Mouse (Mus musculus) ES-CJ7 (cell line): ENCODE measurements around the gene Tef.

ENCODE experiments used
- DNase-seq: peaks from one replicate; pipeline ENCODE4 v3.0.0; 2011; ENCODE audit warnings: low read depth, low spot score

The Tef gene

DNA sequence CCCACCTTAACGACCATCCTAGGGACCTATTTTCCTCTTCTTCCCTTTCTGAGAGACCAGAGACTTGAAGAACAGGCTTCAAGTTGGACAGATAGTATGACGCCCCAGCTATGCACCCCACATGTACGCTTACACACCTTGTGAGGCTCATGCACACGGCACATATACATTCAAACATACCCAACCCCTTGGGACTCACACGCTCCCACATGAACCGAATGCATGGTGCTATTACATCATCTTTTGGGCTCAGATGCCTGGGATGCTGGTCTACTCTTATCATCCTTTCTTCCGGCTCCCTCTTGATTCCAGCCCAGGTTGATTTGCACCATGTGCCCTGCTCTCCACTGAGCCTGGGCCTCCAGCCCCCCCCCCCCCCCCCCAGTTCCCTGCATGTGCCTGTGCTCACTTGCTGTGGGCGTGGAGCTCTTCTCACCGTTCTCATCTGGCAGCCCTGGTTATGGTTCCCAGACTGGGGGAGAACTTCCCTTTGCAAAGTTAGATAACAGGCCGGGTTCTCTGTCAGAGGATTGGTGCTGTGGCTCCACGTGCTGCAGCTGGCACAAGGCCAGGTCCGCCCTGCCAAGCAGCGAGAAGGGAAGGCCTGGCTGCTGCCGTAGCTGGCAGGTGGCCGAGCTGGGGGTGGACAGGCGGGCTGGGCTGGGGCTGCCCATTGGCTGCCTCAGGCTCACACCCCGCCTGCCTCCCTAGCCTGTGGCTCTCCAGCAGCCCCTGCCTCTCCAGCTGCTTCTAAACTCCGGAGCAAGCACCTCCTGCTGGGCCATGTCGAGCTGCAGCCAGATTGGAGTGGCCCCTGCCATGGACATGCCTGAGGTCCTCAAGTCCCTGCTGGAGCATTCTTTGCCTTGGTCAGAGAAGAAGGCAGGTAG lies at the start of gene Tef:
Tef (plus strand) TSS at position 421 of the 890 bp plus-strand sequence.
- DNase-seq: peak; percentile 20

DNA sequence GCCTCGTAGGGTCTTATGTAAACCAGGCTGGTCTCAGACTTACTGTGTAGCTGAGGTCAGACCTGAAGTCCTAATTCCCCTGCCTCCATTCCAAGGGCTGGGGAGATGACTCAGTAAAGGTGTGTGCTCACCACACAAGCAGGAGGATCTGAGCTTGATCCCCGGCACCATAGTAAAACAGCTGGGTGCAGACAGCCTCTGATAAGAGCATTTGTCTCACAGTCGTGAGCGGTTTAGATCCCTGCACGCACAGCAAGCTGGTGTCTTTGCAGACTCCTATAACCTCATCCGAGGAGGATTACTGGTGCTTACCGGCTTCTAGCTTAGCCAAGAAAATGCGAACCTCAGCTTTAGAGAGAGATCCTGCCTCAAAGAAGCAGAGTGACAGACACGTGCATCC lies 48.6 kb upstream of the Tef start:
- DNase-seq: no peak

DNA sequence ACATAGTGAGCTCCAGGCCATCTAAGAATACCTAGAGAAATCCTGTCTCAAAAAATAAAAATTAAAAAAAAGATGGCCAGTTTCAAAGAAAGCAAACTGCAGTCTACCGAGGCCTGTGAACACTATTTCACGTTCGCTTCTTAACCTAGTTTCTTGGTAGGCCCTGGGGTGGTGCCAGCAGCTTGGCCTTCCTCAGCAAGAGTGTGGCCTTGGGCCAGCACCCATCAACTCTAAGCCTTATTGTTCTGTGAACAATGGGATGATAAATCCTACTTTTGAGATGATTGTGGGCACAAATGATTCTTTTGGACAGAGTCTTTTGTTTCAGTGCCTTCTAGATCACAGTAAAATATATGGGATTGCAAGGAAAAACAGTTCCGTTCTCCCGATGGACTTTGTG lies 43.5 kb upstream of the Tef start:
- DNase-seq: no peak

DNA sequence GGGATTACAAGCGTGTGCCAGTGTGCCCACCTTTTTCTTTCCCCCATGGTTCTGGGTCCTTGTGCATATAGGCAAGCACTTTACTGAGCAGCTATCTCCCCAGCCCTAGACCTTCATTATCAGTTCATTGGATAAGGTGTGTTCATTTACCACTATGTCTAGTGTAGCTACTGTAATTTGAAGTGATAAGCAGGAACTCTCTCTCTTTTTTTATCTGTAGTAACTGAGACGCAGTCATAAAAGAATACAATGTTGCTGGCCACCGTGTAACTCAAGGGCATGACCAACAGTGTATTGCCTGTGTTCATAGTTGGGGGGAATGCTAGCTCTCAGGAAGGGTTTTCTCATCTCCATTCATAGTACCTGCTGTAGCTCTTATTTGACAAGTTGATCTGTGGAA lies 42.7 kb upstream of the Tef start:
- DNase-seq: no peak

DNA sequence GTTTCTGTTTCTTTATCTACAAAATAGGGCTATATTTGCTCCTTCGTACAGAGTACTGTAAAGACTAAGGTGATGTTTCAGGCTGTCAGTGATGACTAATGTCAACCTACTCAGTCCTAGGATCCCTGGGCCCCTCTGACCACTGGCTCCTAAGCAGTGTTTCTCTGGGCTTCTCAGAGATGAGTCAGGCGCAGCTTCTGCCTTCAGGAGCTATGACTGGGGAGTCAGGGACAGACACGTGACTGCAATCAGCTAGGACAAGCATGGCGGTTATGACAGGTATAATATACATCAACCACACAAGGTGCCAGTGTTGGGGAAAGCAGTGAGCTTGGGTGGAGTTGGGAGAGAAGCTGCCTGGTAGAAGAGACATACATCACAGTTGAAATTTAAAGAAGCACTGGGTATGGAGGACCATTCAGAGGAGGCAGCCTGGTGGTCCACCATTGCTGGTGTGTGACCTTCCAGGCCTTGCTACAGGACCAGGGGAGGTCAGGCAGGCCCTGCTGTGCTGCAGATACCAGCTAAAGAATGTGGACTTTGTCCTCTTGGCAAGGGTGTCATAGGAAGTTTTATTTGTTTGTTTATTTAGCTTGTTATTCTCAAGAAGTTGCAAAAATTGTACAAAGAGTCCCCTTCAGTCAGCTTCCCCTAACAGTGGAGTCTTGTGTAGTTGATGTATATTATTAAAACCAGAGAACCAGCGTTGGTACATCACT lies 41.7 kb upstream of the Tef start:
- DNase-seq: no peak

DNA sequence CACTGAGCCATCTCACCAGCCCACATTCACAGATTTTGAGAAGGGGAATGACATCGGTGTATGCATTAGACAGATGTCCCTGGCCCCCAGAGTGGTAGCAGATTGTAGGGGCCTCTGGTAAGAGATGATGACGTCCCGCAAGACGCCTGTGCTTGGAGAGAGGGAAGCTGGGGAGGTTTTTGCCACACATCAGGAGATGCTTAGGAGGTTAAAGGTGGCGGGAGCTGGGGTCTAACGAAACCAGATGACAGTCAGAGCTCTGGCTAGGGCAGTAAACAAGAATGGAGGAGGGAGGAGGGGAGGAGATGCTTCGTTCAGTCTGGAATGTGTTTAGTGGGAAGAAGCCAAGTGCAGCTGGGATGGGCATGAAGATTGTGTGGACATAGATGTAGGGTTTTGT lies 40.8 kb upstream of the Tef start:
- no peak for DNase-seq

DNA sequence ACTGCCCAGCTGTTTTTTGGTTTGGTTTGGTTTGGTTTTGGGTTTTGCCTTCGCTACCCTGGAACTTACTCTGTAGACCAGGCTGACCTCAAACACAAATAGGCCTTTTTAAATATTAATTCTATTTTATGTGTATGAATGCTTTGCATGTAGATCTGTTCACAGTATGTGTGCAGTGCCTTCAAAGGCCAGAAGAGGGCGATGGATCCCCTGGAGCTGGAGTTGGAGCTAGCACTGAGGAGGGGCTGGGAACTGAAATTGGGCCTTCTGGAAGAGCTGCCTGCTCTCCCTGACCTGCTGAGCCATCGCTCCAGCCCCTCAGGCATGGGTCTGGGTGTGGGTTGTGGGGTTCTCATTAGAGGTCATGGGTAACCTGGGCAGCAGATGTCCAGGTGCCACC lies 40.3 kb upstream of the Tef start:
- DNase-seq: peak; percentile 34

DNA sequence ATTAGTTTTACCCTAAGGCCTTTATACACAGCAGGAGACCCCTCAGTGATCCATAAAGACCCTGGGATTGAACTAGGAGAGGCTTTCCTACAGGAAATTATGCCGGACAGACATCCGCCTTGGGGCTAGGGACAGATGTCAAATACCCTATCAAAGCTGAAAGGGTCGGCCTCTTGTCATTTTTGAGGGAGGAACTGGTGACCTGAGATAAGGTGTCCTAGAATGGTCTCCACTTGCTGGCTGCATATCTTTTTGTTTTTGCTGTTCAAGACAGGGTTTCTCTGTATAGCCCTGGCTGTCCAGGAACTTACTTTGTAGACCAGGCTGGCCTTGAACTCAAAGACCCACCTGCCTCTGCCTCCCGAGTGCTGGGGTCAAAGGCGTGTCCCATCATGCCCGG lies 37.6 kb upstream of the Tef start:
- no peak for DNase-seq

DNA sequence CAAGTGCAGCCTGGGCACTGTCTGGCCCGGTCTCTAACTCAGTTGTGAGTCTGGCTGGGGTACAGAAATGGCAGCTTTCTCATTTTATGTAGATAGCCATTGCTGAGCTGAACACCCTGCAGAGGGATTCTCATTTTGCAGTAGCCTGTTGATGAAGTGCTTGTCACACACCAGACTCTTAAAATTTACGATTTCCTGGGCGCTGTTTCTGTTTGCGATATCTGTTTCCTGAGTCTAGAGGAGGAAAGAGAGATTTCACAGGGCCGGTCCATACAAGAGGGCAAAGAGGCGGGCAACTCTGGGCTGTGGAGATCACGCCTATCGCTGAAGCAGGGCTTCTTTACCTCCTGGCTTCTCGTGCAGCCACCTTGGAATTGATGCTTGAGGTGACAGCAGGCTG lies 36.6 kb upstream of the Tef start:
- no peak for DNase-seq

DNA sequence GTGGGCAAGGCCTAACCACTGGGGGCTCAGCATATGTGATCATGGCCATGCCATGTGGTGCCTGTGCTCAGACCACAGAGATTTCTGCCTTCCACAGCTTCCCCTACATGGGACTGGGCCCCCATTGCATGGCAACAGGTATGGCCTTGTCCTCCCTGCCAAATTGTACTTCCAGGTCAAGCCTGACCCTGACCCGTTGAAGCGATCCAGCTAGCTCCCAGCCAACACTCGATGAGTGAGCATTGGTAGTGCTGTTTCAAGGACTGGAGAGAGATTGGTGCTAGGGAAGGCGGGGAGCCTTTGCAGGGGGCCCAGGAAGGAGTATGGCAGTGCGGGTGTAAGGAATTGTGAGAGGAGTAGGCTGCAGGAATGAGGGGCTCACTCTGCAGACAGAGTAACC lies 35.8 kb upstream of the Tef start:
- no peak for DNase-seq

DNA sequence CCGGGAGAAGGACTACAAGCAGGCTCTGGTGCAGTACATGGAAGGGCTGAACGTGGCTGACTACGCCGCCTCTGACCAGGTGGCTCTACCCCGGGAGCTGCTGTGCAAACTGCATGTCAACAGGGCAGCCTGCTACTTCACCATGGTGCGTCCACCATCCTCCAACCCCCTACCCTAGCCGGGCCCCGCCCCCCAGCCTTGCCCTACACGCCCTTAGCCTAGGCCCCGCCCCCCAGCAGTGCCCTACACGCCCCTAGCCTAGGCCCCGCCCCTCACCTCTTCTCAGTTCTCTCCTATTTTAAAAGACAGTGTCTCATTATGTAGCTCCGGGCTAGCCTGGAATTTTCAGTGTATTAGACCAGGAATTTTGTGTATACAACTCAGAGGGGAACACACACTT lies 33.2 kb upstream of the Tef start:
- DNase-seq: peak; percentile 79

DNA sequence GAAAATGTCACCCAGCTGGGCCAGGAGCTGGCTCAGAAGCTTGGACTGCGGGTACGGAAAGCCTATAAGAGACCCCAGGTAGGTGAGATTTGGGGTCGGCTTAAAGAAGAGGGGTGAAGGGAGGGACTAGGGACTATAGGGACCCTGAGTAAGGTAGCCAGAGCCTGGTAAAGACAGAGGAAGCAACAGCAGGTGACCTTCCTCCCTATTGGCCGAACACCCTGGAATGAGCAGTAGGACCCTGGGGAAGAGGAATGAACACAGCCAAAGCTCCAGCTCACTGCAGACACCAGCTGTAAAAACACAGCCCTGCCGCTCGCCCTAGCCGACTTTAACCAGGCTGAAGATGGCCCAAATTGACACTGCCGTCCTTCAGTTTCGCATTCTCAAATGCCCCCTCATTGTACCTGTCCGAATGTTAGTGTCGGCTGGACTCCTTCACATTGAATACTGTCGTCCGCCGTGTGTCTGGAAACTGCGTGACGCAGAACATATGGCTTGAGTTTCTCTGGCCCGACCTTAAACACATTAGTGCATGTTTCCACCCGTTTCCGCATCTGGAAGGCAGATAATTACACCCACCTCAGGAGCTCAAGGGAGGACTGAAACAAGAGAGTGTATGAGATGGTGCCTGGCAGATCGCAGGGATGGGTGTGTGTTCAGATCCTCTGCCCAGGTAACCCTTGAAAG lies 29.6 kb upstream of the Tef start:
- DNase-seq: no peak

DNA sequence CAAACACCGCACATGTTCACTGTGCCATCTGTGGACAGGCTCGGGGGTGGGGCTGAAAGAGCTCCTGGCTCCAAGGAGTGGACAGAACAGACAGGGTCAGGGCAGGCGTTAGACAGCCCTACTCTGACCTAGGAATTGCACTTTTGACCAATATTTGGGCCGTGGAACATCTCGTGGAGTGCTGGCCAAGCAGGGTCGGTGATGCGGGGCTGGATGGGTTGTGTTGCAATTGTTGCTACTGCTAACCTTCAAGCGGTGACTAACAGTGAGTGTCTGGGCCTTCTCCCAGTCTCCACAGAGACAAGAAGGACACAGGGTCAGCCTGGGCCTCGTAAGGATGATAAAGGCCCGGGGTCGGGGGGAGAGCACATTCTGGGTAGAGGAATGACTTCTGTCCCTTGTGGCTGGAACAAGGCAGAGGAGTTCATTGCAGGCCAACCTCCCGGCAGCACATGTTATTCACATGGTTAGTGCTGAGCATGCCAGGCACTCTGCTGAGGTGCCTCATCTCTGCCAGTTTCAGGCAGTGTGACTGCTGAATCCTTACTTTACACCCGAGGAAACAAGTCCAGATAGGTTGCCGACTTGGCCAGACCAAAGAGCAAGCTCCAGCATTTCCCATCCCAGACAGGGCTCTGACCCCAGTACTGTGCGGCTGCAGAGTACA lies 27.6 kb upstream of the Tef start:
- no peak for DNase-seq

DNA sequence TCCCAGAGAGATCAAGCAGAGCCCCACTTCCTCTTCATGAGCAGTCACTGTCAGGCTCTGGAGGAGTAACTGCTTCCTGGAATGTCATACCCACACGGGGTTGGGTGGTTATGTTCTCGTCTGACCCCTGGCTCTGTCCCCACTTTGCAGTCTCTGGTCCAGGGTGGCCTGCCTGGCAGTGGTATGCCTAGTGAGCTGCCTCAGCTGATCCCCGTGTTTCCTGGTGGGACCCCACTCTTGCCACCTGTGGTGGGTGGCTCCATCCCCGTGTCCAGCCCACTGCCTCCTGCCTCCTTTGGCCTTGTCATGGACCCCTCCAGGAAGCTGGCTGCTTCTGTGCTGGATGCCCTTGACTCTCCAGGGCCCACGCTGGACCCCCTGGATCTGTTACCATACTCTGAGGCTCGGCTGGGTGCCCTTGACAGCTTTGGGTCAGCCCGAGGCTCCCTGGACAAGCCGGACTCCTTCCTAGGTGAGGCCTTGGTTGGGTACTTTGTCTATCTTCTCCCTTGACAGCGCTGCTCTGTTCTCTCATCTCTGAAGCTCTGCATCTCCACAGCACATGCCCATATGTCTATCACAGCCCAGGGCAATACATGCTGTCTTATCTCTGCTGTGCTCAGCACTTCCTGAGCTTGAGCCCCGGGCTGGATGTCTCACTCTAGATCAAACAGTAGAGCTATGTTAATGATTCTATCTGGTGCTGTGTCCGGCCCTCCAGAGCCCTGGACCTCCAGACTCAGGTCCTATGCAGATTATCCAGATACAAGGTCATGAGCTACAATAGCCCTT lies 25.4 kb upstream of the Tef start:
- no peak for DNase-seq

DNA sequence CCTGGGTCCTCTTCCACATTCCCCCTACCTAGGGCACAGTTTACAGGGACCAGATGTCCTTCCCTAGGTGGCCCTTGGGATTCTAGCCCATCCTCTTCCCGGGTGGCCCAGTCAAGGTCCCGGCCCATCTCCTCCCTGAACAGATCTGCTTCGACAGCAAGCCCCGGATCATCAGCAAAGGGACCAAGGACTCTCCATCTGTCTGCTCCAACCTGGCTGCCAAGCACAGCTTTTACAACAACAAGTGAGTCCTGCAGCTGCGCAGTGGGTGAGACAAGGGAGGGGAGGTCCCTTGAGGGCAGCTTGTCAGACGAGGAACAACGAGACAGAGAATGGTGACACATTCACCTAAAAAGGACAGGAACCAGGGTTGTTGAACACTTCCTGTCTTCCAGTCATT lies 20.4 kb upstream of the Tef start:
- no peak for DNase-seq

DNA sequence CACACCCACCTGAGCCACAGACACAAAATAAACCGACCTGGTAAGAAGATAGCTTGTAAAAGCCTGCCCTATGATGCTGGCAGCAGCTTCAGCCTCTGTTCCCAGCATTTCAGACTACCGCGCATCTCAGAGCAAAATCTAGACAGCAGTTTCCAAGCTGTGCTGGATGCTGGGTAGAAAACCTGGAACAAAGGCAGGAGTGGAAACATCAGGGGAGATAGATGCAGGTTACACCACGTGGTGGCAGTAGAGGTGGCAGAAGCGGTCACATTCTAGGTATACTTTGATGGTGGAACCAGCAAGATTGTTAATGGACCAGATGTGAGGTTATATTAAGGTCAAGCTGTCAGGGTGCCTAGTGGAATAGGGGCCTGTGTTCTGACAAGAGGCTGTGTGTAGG lies 17.5 kb upstream of the Tef start:
- peak; percentile 58 for DNase-seq

DNA sequence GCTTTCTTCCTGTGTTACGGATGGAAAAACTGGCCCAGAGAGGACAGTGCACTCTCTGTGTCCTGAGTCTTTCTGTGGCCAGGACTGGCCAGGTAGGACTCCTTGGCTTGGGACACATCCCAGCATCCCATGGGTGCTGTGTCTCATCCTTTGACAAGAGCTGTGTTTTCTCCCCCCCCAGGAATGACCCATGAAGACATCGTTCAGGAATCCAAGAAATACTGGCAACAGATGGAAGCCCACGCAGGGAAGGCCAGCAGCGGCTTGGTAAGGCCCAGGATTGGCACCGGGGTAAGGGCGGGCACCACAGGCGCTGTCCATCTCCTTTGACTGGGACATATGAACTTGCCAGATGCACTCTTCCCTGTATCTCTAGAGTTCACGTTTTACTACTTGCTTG lies 16.5 kb upstream of the Tef start:
- DNase-seq: no peak

DNA sequence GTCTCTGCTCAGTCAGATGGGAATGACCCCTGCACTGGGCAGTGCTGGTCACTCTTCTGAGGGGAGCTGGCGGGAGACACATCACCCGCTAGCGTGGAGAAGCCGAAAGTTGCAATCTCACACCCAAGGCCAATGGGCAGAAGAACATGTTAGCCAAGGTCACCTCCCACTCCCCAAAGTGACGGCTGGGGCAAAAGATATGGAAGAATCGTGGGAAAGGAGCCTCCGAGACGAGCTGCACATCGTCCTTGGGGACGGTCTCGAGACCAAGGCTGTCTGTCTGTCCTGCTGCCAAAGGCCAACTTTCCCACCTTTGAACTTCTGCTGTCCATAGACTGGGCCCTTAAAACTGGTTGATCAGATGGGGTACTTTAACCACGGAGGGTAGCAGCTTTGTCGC lies 14.7 kb upstream of the Tef start:
- no peak for DNase-seq

DNA sequence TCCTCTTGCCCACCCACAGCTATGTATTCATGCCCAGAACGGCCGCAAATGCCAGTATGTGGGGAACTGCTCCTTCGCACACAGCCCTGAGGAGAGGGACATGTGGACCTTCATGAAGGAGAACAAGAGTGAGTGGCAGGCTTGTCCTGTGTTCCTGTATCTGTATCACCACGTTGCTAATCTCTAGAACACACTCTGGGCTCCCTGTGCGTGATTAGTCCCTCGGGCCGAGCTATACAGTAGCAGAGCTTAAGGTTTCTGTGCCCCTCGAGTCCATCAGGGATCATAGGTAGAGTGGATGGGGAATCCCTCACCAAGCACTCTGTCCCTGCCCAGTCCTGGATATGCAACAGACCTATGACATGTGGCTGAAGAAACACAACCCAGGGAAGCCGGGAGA lies 9.8 kb upstream of the Tef start:
- DNase-seq: no peak

DNA sequence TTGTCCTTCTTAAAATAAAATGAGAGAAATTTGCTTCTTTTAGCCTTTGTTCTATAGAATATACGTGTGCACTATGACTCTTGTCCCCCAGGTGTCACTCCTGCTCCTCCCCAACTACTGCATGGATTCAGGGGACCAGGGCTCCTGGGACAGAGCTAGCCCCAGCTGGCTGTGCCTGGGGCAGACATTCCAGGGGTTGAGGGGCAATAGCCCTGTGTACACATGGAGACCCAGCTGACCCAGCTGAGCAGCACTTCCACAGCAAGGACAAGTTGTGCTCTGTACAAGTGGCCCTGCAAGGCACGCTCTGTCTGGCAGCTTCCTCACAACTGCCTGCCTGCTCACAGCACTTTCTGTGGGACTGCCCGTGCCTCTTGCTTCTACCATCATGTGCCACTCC lies 6.0 kb upstream of the Tef start:
- no peak for DNase-seq

DNA sequence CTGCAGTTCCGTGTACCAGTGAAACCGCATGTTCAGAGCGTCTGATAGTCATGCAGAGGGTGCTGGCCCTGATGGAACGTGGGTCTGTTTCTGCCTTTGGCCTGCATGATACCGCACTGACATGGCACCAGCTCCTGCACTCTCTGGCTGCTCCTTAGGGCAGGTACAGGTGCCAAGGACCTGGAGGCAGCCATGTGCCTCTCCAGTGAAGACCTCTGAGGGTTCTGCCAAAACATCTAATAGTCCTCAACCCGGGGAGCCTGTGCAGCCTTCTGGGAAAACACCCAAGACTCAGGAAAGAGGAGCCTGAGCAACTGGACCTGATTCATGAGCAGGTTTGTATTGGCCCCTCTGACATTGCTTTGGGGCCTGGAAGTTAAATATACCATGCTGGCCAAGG lies 4.4 kb upstream of the Tef start:
- no peak for DNase-seq
